Mouse (Mus musculus) hindbrain, embryonic 11.5 days (tissue): ENCODE measurements around the gene Slc41a3. TPM values are rescaled to one million over a fixed set of nuclear protein-coding genes. Genes with fewer than 3 reads are reported as not detected.
A peak's percentile ranks its signal among the peaks of the same experiment; 100 is the strongest.
"Not testable (repeated sequence)": the region's sequence is repeated elsewhere in the genome, so short reads cannot be mapped to it uniquely, and the experiment has no call there.

Experiments used
- ATAC-seq: fragments of 200-750 bp; cut with Nextera tagmentation; 2 replicates; pipeline ENCODE4 v1.8.0; 2017; ENCODE audit warnings: mild to moderate bottlenecking, moderate TSS enrichment, moderate library complexity; ENCODE audit not compliant: low FRiP score
- DNase-seq: peaks from one replicate; pipeline ENCODE4 v3.0.0-alpha.2; 2015; ENCODE audit warnings: low spot score
- H3K27ac ChIP-seq: fragments of 300-500 bp; sonication (generic); 2 replicates; pipeline ENCODE4 v1.5.1; 2014; ENCODE audit warnings: mild to moderate bottlenecking, low read depth, low read length
- H3K27me3 ChIP-seq: fragments of 300-500 bp; sonication (generic); 2 replicates; pipeline ENCODE4 v1.6.1; 2014; ENCODE audit warnings: mild to moderate bottlenecking, low read length, moderate library complexity, mixed read lengths; ENCODE audit not compliant: control insufficient read depth, insufficient read depth
- H3K36me3 ChIP-seq: fragments of 300-500 bp; sonication (generic); 2 replicates; pipeline ENCODE4 v1.6.1; 2014; ENCODE audit warnings: mild to moderate bottlenecking, low read length, moderate library complexity, mixed read lengths; ENCODE audit not compliant: control insufficient read depth, insufficient read depth
- H3K4me1 ChIP-seq: fragments of 300-500 bp; sonication (generic); replicated peaks from 2 replicates; pipeline ENCODE4 v1.6.1; 2014; ENCODE audit warnings: low read length, mixed read lengths; ENCODE audit not compliant: control insufficient read depth, insufficient read depth
- H3K4me2 ChIP-seq: fragments of 300-500 bp; sonication (generic); replicated peaks from 2 replicates; pipeline ENCODE4 v1.6.1; 2014; ENCODE audit warnings: mild to moderate bottlenecking, low read depth, low read length
- H3K4me3 ChIP-seq: fragments of 300-500 bp; sonication (generic); 2 replicates; pipeline ENCODE4 v1.5.1; 2014; ENCODE audit warnings: low read depth, low read length
- H3K9ac ChIP-seq: fragments of 300-500 bp; sonication (generic); 2 replicates; pipeline ENCODE4 v1.6.1; 2014; ENCODE audit warnings: low read depth, low read length
- H3K9me3 ChIP-seq: fragments of 300-500 bp; sonication (generic); 2 replicates; pipeline ENCODE4 v1.6.1; 2016; ENCODE audit warnings: low read length; ENCODE audit not compliant: control insufficient read depth
- WGBS: fragments of 180-500 bp; shearing (Covaris S2); extraction: QIAGEN DNeasy Blood & Tissue Kit; methylation state at CpG from one replicate; pipeline ENCODE4 v1.1.7; 2014; 5-methylcytosine and 5-hydroxymethylcytosine counted together
- polyA plus RNA-seq: library from polyadenylated mRNA; unstranded; fragments of >200 nt; fragmentation: Nextera tagmentation; extraction: Ambion mirVana; gene quantifications from 2 replicates; pipeline ENCODE4 v1.2.1, GENCODE M21; 2014

Gene Slc41a3
- polyA plus RNA-seq, 1 experiment from 2014 or later: 3.2 TPM

- Histone ChIP-seq H3K27me3 (no peaks in the 10 kb centered on the region), H3K9me3 (no peaks in the 10 kb centered on the region), H3K36me3 (no peaks in the 10 kb centered on the region), H3K4me3 (no peak overlapping the region), H3K9ac (no peak overlapping the region), H3K4me1 (no peaks in the 10 kb centered on the region), H3K27ac (no peak overlapping the region), H3K4me2 (no peak overlapping the region)
- ATAC-seq (no peak), DNase-seq (no peak)
- WGBS: 66% methylated on average over 3 of the region's 3 CpGs
These were observed 31.1 kb downstream of the Slc41a3 start for GRCm38 (mm10) chr6:90635611-90636010.

GRCm38 (mm10) chr6:90643057-90643456, 38.5 kb downstream of the Slc41a3 start:
- ATAC-seq (no peak), DNase-seq (no peak)
- Histone ChIP-seq H3K4me1 (no peaks in the 10 kb centered on the region), H3K4me3 (no peak overlapping the region), H3K27me3 (no peaks in the 10 kb centered on the region), H3K36me3 (no peaks in the 10 kb centered on the region), H3K27ac (no peak overlapping the region), H3K9me3 (no peaks in the 10 kb centered on the region), H3K4me2 (no peak overlapping the region), H3K9ac (no peak overlapping the region)
- 83% methylated on average over 3 of the region's 3 CpGs for WGBS

DNA sequence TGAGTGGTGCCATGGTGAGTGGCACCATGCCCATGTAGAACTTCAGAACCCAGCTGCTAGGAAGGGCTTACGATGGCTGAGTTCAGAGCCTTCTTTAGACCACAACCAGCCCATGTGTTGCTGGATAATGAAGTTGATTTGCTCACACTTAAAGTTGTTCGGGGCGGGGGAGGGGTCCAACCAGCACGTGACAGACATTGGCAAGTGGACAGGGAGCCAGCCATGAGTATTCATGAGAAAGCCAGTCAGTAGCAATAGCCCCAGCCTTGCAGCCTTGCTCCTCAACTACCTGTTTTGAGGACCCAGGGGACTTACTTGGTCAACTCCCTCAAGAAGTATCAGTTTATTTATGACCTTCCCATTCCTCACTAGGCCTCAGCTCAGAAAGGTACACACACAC, 40.4 kb downstream of the Slc41a3 start:
- no peak overlapping the region for H3K4me2 ChIP-seq
- no peak overlapping the region for H3K4me3 ChIP-seq
- H3K9me3 ChIP-seq: no peaks in the 10 kb centered on the region
- no peak overlapping the region for H3K9ac ChIP-seq
- DNase-seq (no peak), ATAC-seq (no peak)
- H3K27ac ChIP-seq: no peak overlapping the region
- no peaks in the 10 kb centered on the region for H3K4me1 ChIP-seq
- H3K27me3 ChIP-seq: no peaks in the 10 kb centered on the region
- 80% methylated on average over 4 of the region's 4 CpGs for WGBS
- no peaks in the 10 kb centered on the region for H3K36me3 ChIP-seq

DNA sequence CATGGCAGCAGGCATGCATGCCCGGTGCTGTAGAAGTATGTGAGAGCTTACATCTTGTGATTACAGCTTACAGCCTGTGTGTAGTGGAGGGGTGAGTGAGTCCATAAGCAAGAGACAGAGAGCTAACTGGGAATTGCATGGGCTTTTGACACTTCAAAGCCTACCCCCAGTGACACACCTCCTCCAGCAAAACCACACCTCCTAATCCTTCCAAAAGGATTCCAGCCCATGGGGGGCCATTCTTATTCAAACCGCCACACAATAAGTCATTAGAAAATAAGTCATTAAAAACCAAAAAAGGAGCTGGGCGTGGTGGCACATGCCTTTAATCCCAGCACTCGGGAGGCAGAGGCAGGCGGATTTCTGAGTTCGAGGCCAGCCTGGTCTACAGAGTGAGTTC, 43.9 kb downstream of the Slc41a3 start:
- no peak overlapping the region for H3K4me2 ChIP-seq
- no peaks in the 10 kb centered on the region for H3K9me3 ChIP-seq
- DNase-seq (no peak), ATAC-seq (no peak)
- H3K4me1 ChIP-seq: no peaks in the 10 kb centered on the region
- 94% methylated on average over 6 of the region's 6 CpGs for WGBS
- H3K9ac ChIP-seq: no peak overlapping the region
- no peak overlapping the region for H3K4me3 ChIP-seq
- no peaks in the 10 kb centered on the region for H3K36me3 ChIP-seq
- H3K27ac ChIP-seq: no peak overlapping the region
- H3K27me3 ChIP-seq: no peaks in the 10 kb centered on the region

DNA sequence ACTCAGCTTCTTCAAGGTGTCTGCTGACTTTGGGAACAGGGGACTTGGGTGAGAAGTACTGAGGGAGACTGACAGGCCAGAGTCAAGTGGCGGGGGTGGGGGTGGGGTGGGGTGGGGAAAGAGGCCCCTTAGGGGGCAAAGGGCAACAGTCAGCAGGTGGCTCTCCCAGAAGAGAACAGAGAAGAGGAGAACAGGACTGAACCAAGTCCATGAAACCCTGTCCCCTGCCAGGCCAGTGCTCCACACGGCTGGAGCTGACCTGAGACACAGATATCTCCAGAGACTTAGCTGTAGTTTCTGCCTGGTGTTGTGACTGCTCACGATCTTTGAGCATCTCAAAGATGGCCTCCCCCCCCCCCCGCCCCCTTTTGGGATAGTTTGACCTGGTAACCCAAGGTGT, 44.8 kb downstream of the Slc41a3 start:
- ATAC-seq (no peak), DNase-seq (no peak)
- no peak overlapping the region for H3K9ac ChIP-seq
- H3K36me3 ChIP-seq: no peaks in the 10 kb centered on the region
- H3K4me1 ChIP-seq: no peaks in the 10 kb centered on the region
- 79% methylated on average over 4 of the region's 4 CpGs for WGBS
- H3K9me3 ChIP-seq: no peaks in the 10 kb centered on the region
- no peak overlapping the region for H3K4me3 ChIP-seq
- H3K4me2 ChIP-seq: no peak overlapping the region
- H3K27ac ChIP-seq: no peak overlapping the region
- H3K27me3 ChIP-seq: no peaks in the 10 kb centered on the region

DNA sequence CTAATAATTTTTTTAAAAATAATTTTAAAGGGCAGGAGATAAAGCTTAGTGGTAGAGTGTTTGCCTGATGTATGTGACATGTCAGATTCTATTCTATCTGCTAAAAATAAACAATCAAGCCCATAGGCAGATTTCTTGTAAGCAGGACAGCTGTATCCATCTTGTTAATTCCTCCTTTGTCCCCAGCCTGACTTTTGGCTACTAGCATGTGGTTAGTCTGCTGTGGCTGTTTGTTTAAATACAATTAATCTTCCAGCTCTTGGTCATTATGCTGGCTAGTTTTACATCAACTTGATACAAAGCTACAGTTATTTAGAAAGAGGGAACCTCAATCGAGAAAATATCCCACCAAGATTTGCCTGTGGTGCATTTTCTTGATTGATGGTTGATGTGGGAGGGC, 46.1 kb downstream of the Slc41a3 start:
- Histone ChIP-seq H3K4me3 (no peak overlapping the region), H3K27me3 (no peaks in the 10 kb centered on the region), H3K27ac (no peak overlapping the region), H3K9ac (no peak overlapping the region), H3K9me3 (no peaks in the 10 kb centered on the region), H3K36me3 (no peaks in the 10 kb centered on the region), H3K4me2 (no peak overlapping the region), H3K4me1 (no peaks in the 10 kb centered on the region)
- DNase-seq (no peak), ATAC-seq (no peak)
- 58% methylated on average over 1 of the region's 1 CpGs for WGBS

GRCm38 (mm10) chr6:90653736-90654135, 49.2 kb downstream of the Slc41a3 start:
- no peak overlapping the region for H3K9ac ChIP-seq
- H3K4me1 ChIP-seq: no peaks in the 10 kb centered on the region
- no peak overlapping the region for H3K27ac ChIP-seq
- no peak overlapping the region for H3K4me3 ChIP-seq
- no peak for ATAC-seq
- no peak overlapping the region for H3K4me2 ChIP-seq
- no peaks in the 10 kb centered on the region for H3K27me3 ChIP-seq
- H3K9me3 ChIP-seq: no peaks in the 10 kb centered on the region
- no peaks in the 10 kb centered on the region for H3K36me3 ChIP-seq
- WGBS: 58% methylated on average over 2 of the region's 2 CpGs
- DNase-seq: peak; percentile 62

DNA sequence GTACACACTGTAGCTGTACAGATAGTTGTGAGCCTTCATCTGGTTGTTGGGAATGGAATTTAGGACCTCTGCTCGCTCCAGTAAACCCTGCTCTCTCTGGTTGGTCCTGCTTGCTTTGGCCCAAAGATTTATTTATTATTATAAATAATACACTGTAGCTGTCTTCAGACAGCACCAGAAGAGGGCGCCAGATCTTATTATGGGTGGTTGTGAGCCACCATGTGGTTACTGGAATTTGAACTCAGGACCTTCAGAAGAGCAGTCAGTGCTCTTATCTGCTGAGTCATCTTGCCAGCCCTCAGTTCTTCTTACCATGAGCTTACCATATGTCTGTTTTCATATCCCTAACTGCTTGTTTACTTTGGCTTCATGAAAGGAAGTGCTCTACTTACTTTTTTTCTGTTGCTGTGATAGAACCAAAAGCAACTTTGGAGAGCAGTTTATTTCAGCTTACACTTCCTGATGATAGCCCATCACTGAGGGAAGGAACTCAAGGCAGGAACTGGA, 51.9 kb downstream of the Slc41a3 start:
- ATAC-seq, H3K4me1 ChIP-seq, H3K4me2 ChIP-seq, H3K27me3 ChIP-seq, DNase-seq, H3K36me3 ChIP-seq, H3K27ac ChIP-seq, H3K9ac ChIP-seq, H3K9me3 ChIP-seq, H3K4me3 ChIP-seq: not testable (repeated sequence)
- 76% methylated on average over 2 of the region's 2 CpGs for WGBS

DNA sequence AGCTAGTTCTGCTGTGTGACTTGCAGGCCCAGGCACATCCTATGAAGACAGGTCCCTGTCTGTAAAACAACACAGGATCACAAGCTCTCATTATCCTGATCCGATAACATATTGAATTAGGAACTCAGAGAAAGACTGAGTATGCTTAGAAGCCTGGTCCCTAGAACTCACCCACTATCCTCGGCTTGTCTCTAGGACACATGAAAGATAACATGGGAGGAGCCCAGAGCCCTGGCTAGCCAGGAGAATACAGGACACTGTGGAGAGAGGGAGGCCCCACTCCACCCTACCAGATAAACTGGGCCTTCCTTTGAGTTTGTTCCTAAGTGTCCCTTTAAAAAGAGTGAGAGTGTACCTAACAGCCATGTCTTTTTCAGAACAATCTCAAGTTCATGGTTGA, 55.4 kb downstream of the Slc41a3 start:
- H3K4me3 ChIP-seq: no peak overlapping the region
- no peaks in the 10 kb centered on the region for H3K27me3 ChIP-seq
- no peak overlapping the region for H3K27ac ChIP-seq
- WGBS: 69% methylated on average over 2 of the region's 2 CpGs
- DNase-seq (no peak), ATAC-seq (no peak)
- H3K9ac ChIP-seq: no peak overlapping the region
- H3K36me3 ChIP-seq: 0 out of 2 replicates have a peak, but pooled peaks cover 4% of the 10 kb centered on the region
- H3K4me2 ChIP-seq: no peak overlapping the region
- no peaks in the 10 kb centered on the region for H3K9me3 ChIP-seq
- H3K4me1 ChIP-seq: no peaks in the 10 kb centered on the region; the same call in 1 of the 2 replicates
